Mouse (Mus musculus) lung, adult 18-20 months (tissue): Measurements from ENCODE around the gene Ccdc175.

ENCODE experiments used
- DNase-seq, 2 experiments: peaks; one replicate each; pipeline ENCODE4 v3.0.0; 2022; ENCODE audit warnings: mixed read lengths in 2 of 2

The Ccdc175 gene

DNA sequence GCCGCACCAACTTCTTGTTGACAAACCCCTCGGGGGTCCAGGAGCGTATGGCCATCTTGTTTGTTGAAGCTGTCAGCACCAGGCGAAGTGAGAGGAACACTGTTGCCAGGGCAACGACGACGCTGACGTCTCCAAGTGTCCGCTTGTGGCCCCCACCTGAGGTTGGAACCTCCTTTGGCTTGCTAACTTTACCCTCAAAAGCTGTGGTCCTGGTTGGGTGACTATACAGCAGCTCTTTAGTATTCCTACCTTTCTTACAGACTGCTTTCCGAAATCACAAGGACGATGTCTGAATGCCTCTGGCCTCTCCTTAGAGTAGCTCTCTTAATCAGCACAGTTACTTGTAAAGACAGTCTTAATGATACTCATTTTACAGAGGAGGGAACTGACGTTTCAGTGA lies at the start of gene Ccdc175:
Gene Ccdc175 (minus strand): TSS at position 101 of the 400 bp plus-strand sequence.
- DNase-seq = no peak

DNA sequence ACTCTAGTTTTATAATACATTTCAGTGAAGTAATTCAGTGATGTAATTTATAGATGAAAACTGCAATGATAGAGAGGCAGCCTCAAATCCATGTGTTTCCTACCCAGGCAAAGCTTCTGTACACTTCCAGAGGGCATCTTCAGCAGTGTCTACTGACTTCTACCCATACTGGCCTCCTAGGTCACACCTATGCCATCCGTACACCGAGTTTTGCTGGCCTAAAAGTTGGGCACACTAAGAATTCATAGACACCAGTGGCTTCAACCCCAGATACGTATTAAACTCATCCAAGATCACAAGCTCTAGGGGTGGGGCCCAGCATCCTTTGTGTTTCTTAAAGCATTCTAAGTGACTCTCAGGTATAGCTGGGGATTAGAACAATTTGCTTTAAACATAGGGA lies 49.3 kb upstream of the Ccdc175 start:
- DNase-seq = no peak

DNA sequence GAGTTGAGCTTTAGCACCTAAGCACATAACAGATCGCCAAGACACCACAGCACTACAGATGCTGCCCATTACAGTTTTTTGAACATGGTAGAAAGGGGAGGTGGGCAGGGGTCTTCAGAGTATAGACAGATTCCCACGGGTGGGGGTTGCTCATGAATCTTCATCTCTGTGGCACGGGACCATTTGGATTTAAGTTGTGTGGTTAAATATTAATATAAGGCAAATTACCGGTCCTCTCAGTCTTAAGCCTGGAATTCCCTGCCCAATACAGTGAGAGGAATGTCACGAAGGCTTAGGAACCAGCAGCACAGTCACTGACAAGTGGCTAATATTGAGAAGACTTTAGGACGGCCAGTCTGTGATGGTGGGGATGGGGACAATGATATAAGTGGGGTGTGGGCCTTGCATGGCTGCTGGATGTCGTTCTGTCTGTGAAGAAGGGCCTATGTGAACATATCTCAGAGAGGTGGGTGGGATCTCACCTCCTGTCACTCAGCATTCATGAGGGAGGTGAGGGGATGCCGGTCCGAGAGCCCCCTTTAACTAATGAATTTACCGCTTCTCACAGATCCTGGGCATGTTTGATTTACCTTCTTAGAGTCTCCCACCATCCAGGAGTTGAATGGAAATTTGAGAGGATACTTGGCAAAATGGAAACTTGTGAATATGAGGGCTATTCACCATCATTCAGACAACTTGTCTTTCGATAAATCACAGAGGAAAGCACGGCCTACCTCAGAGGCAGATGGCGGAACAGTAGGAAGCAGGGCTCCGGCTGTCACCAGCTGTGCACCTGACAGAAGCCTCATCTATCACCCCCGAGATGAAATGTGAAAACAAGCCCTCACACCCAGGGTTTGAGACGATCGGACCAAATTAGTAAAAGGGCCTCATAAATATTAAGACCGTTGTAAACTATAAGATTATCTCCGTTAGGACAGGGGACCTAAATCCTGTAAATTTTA lies 48.3 kb upstream of the Ccdc175 start:
- DNase-seq = no peak

DNA sequence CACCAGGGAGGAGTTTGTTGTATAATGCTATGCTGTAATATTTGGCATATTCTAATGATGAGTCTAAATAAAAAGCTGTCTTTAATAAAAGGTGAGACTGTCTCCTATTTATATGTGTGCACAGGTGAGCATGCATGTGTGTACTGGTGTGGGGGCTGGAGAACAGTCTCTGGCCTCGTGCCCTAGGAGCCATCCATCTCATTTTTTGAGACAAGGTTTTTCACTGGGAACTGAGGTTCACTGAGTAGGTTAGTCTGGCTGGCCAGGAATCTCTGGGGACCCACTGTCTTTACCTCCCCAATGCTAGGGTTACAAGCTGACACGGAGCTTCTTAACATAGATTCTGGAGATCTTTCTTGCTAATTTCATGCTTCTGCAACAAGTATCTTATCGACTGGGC lies 47.3 kb upstream of the Ccdc175 start:
- no peak for DNase-seq

DNA sequence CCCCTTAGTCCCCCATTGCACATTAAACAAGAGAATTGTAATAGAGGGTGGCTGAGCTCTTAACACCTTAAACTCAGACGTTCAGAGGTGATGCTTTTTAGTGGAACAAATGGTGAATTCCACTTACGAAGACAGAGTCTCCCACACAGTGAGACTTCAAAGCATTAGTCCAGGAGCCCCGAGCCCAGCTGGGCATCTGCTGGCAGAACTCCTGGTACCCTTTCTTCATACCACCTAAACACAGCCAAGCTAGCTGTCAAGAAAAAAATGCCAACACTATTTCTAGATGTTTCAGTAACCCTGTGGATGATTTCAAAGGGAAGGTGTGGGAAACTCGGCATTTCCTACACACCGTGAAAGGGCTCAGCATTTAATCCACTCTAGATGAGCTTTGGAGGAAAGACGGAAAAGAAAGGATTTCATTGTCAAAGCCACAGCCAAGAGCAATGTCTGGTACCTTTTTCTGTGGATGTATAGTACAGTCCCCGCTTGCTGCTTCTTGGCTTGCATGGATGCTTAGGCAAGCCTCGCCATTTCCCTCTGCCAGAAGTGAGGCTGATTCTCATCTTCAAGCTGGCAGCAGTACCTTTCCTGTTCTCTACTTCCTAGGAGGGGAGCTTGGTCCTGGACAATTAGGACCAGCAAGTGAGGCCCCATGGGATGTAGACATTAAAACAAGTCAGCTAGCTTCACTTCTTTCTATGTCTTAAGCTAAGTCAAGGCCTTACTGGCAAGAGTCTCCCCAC lies 44.8 kb upstream of the Ccdc175 start:
- no peak for DNase-seq

DNA sequence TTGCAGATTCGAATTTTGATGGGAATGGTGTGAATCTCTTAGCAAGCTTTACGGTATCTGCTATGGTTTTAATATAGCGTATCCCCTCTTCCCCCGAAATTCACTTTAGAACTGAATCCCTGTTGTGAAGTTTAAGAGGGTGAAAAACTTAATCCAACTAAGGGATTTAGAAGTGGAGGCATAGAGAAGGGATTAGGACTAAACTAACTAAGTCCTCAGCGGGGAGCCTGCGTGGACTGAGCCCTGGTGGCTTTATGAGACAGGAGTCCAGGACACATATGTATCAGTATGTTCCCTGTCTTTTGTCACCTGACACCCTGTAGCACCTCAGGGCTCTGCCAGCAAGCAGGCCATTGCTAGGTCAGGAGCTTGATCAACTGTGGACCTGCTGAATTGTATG lies 42.9 kb upstream of the Ccdc175 start:
- no peak for DNase-seq

DNA sequence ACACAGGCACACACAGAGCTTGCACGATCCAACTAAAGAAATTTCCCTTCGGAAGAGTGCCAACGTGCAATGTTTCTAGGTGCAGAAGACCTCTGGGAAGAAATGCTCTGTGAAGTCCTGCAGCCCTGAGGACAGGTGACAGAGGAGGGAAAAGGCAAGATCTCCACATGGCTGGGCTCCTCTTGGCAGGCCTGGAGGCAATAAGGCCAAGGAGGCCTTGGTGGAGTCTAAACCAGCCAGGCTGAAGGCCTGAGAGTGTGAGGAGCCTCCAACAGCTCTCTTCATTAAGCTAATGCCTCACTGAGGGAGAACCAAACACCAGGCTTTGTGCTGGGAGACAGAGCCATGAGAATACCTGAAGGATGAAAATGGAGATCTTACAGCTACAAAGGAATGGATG lies 40.5 kb upstream of the Ccdc175 start:
- DNase-seq = no peak

DNA sequence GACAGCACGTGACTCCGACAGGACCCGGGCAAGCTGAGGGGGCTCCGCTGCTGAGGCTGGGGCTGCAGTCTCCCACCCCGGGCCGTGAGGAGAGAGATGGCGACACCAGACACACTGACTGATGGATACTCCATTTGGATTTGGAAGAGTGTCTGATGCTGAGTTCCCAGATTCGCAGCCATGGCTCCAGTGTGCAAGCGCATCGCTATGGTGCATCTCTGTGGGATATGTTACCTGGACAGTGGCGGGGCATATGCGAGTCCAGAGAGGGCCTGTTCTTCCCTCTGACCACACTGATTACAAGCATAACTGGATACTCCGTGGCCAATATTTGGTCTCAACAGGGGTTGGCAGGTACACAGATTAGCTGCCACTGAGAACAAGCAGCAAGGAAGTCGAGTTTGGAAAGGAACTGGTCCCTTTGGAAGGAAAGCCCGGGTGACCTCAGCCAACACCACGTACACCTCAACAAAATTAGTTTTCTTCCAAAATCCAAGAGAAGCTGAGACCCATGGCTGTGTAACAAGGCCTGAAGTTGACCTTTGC lies 38.8 kb upstream of the Ccdc175 start:
- DNase-seq = no peak

DNA sequence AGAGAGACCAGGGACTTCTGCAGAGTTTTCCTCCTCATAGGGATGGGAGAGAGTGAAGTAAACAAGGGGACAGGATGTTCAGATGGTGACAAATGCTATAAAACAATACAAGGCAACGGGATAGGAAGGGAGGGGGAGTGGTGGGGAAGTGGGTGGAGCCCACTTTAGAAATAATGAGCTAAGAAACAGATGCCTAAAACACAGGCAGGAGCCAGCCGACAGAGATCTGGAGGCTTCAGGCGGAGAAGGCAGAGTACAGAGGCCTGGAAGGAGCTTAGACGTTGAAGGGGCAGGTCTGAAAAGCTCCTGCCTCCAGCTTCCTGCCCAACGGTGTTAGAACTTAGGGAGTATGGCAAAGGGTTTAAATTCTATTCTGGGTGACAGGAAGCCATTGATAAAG lies 28.7 kb upstream of the Ccdc175 start:
- DNase-seq = no peak

DNA sequence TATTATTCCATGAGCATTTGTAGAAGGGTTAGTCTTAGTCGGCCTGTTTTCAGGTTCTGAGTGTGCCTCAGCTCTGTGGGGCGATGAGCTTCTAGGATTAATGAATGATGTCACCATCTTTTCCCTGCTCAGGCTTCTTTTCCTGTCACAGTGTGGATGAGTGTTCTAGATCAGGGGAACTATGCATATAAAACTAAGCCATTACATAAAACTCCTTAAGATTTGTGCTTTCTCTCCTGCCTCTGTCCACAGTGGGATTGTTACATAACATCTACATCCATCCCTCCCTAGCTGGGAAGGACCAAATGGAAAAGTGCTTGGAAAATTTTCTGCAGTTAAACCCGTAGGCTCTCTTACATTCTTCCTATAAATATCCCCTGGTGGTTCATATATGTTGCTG lies 16.0 kb upstream of the Ccdc175 start:
- no peak for DNase-seq

DNA sequence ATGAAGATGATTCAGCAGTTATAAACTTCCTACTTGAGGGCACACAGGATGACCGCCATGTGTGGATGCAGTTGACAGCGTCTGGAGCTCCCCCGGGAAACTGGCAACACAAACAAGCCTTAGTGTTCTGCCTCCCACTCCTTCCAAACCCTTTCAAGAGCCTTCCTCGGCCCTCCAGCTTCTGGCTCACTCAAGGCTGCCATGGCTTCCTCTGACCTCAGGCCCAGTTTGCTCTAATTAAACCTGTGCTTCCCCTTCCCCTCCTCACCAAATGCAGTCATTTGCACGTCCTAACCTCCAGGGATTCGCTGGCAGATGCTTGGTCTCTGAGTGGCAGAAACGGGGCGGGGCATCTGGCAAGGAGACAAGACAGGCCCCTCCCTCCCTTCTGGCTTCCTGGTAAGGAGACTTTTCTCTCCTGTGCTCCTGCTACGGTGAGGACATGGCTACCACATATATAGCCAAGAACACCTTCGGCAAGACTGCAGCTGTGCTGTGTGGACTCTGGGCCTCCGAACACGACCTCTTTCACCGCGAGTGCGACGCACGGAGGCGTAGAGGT lies 13.2 kb upstream of the Ccdc175 start:
- DNase-seq = no peak

DNA sequence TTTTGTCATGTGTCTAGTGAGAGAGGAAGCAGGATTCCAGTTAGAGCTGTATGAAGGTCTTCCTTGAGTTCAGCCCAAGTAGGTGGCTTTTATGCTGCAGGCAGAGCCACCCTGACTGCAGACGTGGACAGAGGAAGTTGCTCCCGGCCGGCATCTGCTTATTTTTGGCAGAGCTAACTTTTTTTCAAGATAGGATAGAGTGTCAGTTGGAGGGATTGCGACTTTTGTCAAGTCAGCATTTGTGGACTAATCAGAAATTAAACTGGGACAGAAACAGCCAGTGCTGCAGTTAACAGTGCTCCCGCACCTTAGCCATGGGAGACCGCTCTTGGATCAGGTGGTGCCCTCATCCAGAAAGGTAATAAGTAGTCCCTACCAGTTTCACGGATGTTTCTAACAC lies 12.6 kb upstream of the Ccdc175 start:
- no peak for DNase-seq

DNA sequence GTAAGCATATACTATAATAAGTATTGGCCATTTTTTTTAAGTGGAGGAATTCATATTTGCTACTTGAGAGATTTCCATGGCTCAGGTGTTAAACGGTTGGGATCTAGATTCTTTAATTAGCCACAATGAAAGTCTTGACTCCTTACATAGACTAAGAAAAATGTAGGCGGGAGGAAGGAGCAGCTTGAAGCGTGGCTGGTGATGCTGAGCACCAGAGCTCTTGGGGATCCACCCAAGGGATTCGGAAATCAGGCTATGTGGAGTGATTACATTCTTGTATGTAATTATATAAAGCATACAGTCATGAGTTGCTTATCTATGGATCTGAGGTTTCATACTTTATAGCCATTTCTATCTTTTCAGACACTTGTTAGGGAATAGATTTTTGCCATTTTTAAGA lies 5.3 kb downstream of the Ccdc175 start:
- no peak for DNase-seq

DNA sequence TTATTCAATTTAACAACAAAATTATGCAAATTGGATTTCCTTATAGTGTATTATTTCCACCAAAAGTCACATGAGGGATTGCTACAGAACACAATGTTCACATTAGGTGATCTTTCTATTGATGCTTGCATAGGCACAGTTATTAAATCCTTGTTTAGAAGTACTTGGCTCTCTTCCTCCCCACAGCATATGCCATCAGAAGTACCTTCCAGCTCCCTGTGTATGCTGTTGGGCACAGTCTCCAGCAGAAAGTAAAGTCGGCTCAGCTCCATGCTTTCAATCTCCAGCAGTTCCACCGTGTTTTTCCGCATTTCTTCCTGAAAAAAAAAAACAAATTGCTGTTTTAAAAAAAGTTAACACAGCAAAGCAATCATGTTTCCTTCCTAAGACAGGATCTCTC lies 6.5 kb downstream of the Ccdc175 start:
- no peak for DNase-seq

DNA sequence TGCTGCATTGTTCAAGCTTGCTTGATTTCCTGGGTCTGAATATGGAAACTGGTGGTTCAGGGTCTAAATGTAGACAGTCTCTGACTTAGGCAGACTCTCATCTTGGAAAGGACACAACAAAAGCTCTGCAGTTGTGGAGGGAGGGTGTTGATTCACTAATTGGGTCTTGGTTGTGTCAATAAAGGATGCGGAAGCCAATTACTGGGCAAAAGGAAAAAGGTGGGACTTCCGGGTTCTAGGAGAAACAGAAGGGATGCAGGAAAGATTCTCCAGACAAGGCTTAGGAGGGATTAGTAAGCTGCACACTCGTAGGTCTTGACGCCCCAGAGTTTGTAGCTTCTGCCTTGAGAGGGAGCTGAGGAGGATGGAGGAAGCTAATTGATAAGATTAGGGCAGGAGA lies 26.4 kb downstream of the Ccdc175 start:
- DNase-seq = no peak

DNA sequence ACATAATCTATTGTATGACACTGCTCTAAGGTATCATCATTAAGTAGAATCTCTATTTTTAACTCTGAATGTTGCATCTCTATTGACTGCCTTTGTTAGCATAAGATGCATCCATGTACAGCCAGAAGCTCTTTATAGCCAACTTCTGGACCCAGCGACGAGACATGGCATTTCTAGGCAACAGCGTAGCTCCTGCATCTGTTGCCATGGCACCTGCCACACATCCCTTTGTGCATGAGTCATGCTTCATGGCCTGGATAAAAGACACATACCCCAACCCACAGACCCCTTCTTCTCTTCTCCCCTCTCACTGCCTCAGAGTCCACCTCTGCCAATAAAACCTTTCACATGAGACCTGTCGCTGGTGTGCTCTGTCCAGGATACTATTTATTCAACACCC lies 34.0 kb downstream of the Ccdc175 start:
- DNase-seq = no peak

DNA sequence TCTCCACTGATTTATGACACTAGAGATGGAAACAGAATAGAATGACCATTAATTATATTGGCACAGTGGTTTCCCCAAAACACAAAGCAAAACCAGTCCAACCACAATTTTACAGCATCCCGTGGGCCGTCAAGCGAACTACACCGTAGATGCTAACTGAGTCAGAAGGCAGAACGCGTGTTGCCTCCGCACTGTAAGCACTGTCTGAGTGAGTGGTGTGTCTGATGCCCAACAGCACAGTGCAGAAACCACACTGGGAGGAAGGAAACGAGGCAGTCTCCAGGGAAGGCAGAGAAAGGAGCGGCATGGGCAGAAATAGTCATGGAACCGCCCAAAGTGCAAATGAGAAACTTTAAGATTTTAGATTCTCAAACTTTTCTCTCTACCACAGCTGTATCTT lies 55.6 kb downstream of the Ccdc175 start:
- DNase-seq = no peak

DNA sequence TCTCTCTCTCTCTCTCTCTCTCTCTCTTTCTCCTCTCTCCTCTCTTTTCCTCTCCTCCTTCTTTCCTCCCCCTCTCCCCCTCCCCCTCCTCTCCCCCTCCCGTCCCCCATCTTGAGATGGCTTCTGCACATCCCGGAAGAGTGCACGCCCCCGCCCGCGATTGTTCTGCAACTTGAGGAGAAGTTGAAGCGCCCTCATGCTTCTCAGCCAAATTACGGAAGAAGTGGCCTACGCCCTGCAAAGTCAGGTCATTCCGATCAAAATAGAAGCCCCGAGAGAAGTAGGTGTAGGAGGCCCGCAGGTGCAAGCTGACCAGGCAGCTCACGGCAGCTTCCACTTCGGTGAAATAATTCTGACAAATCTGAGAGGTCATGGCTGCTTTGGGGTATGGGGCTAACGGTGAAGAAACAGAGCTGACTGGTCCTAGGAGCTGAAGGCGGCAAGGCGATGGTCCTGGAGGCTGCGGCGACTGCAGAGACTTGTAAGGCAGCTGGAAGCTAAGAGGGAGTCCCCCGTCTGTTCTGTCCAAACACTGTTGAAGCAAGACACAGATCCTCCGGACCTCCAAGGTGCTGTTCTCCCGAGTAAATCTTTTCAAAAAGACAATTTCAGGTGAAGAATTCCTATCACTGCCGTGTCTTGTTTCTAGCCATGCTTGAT lies 69.0 kb downstream of the Ccdc175 start:
- DNase-seq = no peak

DNA sequence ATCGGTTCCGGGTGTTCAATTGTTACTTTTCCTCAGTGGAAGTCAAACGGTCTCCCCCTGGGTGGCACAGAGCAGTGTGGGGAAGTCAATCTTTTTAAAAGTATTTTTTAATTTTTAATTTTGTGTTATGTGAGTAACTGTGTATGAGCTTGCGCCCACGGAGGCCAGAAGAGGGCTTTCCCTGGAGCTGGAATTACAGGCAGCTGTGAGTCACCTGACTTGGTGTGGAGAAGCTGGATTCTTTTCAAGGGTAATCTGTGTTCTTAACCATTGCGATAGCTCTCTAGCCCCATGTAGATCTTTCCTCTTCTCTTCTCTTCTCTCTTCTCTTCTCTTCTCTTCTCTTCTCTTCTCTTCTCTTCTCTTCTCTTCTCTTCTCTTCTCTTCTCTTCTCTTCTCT lies 69.7 kb downstream of the Ccdc175 start:
- no peak for DNase-seq

DNA sequence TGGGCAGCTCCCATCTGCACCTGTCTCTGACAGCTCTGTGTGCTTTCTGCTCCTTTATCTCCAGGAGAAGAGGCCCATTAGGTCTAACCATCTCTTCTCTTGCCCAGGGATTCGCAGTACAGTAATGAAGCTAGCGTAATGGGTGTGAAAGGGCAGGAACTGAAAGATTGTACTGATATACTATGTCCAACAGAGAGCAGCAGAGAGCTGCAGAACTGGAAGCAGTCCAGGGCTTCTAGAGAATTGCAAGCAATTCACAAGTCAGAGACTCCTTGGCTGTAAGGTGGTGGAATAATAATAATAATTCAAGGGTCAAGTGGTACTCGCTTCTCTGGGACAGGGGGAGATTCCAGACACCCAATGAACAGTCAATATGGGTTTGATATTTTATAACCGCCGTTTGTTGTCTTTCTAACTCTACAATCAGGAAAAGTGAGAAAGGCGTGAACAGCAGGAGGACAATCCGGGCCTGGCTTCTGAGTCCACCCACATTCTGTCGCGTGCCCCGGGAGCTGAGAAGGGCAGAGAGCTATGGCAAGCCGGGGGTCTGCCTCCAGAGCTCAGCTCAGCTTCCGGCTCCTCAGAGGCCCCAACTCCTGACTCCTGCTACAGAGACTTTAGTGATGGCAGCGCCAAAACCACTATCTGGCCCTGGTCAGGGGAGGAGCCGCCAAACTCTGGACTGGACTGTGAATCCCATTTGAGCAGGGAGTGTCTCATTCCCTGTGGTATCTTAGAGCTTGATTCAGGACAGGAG lies 80.1 kb downstream of the Ccdc175 start:
- DNase-seq = peak; percentile 52 to 61

DNA sequence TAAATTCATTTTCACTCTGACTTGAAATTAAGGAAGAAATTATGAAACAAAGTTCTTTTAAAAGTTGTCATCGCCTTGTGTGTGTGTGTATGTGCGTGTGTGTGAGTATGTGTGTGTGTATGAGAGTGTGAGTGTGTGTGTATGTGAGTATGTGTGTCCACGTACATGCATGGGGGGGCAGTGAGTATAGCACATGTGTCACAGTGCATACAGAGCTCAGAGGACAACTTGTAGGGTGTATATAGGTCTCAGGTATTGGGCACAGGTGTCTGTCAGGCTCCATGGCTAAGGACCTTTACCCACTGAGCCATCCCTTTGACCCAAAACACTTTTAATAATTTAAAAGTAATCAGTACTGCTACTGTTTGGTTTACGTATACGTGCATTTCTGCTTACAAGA lies 80.8 kb downstream of the Ccdc175 start:
- no peak for DNase-seq

DNA sequence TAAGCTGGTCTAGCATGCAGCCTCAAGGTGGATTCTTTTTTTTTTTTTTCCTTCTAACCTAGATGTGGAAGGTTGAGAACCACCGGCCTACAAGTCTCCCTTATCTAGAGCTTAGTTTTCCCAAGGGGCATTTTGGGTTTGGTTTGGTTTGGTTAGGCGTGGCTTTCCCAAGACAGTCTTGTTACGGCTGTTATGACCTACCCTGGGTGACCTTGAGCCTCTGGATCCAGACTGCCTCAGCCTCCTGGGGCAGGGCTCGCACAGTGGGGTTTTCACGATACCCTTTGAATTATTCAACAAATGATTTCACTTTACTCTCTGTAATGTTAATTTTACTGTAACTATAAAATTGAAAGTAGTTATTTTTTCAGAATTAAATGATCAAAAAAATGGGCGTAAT lies 82.1 kb downstream of the Ccdc175 start:
- DNase-seq = no peak
